Mouse (Mus musculus) c-Kit-positive CD71-positive TER-119-negative erythroid progenitor cells, embryonic 14.5 days (primary cell): ENCODE data around the gene Desi2.
"Not testable (repeated sequence)": the region's sequence is repeated elsewhere in the genome, so short reads cannot be mapped to it uniquely, and the experiment has no call there.

ENCODE experiments used
- DNase-seq: peaks from one replicate; pipeline ENCODE4 v3.0.0-alpha.2; 2013; ENCODE audit warnings: low read depth

Desi2 gene

GRCm38 (mm10) chr1:178187216-178187791 is at the start of gene Desi2:
TSS of gene Desi2 (plus strand) at chr1:178187417.
- DNase-seq, result peak; percentile 81

GRCm38 (mm10) chr1:178146513-178146912 is 40.7 kb upstream of the Desi2 start:
- not testable (repeated sequence) for DNase-seq

- DNase-seq, result not testable (repeated sequence)
These were observed 40.3 kb upstream of the Desi2 start for GRCm38 (mm10) chr1:178146915-178147314.

GRCm38 (mm10) chr1:178182251-178182650 is 5.0 kb upstream of the Desi2 start:
- DNase-seq, result no peak

- DNase-seq, result no peak
These were observed 1.6 kb upstream of the Desi2 start for GRCm38 (mm10) chr1:178185591-178185990.

GRCm38 (mm10) chr1:178187810-178188209 is 593 bp downstream of the Desi2 start:
- not testable (repeated sequence) for DNase-seq

GRCm38 (mm10) chr1:178188386-178188785 is 1.2 kb downstream of the Desi2 start:
- no peak for DNase-seq

- DNase-seq, result no peak
These were observed 18.6 kb downstream of the Desi2 start for GRCm38 (mm10) chr1:178205701-178206325.

GRCm38 (mm10) chr1:178207856-178208255 is 20.6 kb downstream of the Desi2 start:
- not testable (repeated sequence) for DNase-seq

GRCm38 (mm10) chr1:178209966-178210365 is 22.7 kb downstream of the Desi2 start:
- DNase-seq, result no peak

GRCm38 (mm10) chr1:178217157-178217556 is 29.9 kb downstream of the Desi2 start:
- no peak for DNase-seq

GRCm38 (mm10) chr1:178218305-178218704 is 31.1 kb downstream of the Desi2 start:
- no peak for DNase-seq

- no peak for DNase-seq
These were observed 32.2 kb downstream of the Desi2 start for GRCm38 (mm10) chr1:178219166-178220077.

GRCm38 (mm10) chr1:178228888-178229287 is 41.7 kb downstream of the Desi2 start:
- DNase-seq, result not testable (repeated sequence)

GRCm38 (mm10) chr1:178234109-178234508 is 46.9 kb downstream of the Desi2 start:
- no peak for DNase-seq

- no peak for DNase-seq
These were observed 48.8 kb downstream of the Desi2 start for GRCm38 (mm10) chr1:178235919-178236466.

- DNase-seq, result no peak
These were observed 51.5 kb downstream of the Desi2 start for GRCm38 (mm10) chr1:178238676-178239075.

GRCm38 (mm10) chr1:178241884-178242508 is 54.8 kb downstream of the Desi2 start:
- DNase-seq, result peak; percentile 20

- DNase-seq, result no peak
These were observed 61.0 kb downstream of the Desi2 start for GRCm38 (mm10) chr1:178248107-178248820.

- DNase-seq, result no peak
These were observed 67.4 kb downstream of the Desi2 start for GRCm38 (mm10) chr1:178254598-178254997.

GRCm38 (mm10) chr1:178256351-178256750 is 69.1 kb downstream of the Desi2 start:
- no peak for DNase-seq
